In genomic region chr17:87677656-87678055, GRCm38 (mm10) we compare ENCODE assay signal across 16 mouse cellular contexts. TPM values are rescaled to one million over a fixed set of nuclear protein-coding genes. Genes with fewer than 3 reads are reported as not detected.
"Had no signal": no experiment of that assay in that cellular context is flagged by ENCODE, and none has a peak within 500 bp of the region (broad histone marks: within the 10 kb centered on the region; RNA-seq: fewer than 3 reads in every experiment).

No protein-coding gene starts in this region.

- ATAC-seq: midbrain, embryonic 16.5 days had no signal

- H3K27me3 ChIP-seq: midbrain, embryonic 12.5 days; neural tube, embryonic 13.5 days; neural tube, embryonic 15.5 days had no signal

- DNase-seq: lung, embryonic 14.5 days; lung, postnatal 10 days; lung, postnatal 4 days; right cerebral cortex, adult 18-20 months; right cerebral cortex, postnatal 25 days; right cerebral cortex, postnatal 4 days; spleen, adult 18-20 months; thymus, adult 18-20 months; thymus, postnatal 14 days; thymus, postnatal 36 days had no signal

- H3K4me3 ChIP-seq: midbrain, embryonic 10.5 days; midbrain, embryonic 12.5 days; myocyte; neural tube, embryonic 13.5 days; neural tube, embryonic 15.5 days had no signal

- H3K27ac ChIP-seq: midbrain, embryonic 10.5 days; midbrain, embryonic 12.5 days; neural tube, embryonic 13.5 days; neural tube, embryonic 15.5 days had no signal

- H3K9ac ChIP-seq: lung, embryonic 14.5 days; midbrain, embryonic 12.5 days; neural tube, embryonic 13.5 days; neural tube, embryonic 15.5 days had no signal

- H3K9me3 ChIP-seq: midbrain, embryonic 12.5 days; neural tube, embryonic 13.5 days; neural tube, embryonic 15.5 days had no signal

- H3K4me2 ChIP-seq: lung, embryonic 14.5 days; midbrain, embryonic 12.5 days; neural tube, embryonic 13.5 days; neural tube, embryonic 15.5 days had no signal

RNA-seq across cellular contexts. Expression of gene Epcam, which starts 41.9 kb away (rescaled TPM):
- polyA plus RNA-seq: myocyte had no signal
